Mouse (Mus musculus) liver, embryonic 14.5 days (tissue): ENCODE data around the gene Slu7.

ENCODE experiments used
- CTCF ChIP-seq: IDR thresholded peaks from 2 replicates; pipeline ENCODE4 v1.5.1; 2016; ENCODE audit warnings: antibody characterized with exemption, low read depth, control low read depth
- EP300 ChIP-seq: IDR thresholded peaks from 2 replicates; pipeline ENCODE4 v1.6.1; 2016; ENCODE audit warnings: antibody characterized with exemption, low read depth

GRCm38 (mm10) chr11:43412771-43413451 is 20.6 kb upstream of the Slu7 start:
- TF ChIP-seq CTCF (peak; percentile 88), EP300 (no peak)
